Mouse (Mus musculus) adrenal gland, postnatal 10 days (tissue): Measurements from ENCODE around the gene Mrps12. TPM values are rescaled to one million over a fixed set of nuclear protein-coding genes. Genes with fewer than 3 reads are reported as not detected.

Experiments
- DNase-seq: peaks from one replicate; pipeline ENCODE4 v3.0.0; 2021; ENCODE audit warnings: mixed read lengths
- total RNA-seq, 2 experiments: library from RNA; stranded (reverse); gene quantifications; 2 replicates each; pipeline ENCODE4 v1.2.3; 2021

The Mrps12 gene
- total RNA-seq, 2 experiments from 2014 or later: 63.8 to 72.4 TPM

DNA sequence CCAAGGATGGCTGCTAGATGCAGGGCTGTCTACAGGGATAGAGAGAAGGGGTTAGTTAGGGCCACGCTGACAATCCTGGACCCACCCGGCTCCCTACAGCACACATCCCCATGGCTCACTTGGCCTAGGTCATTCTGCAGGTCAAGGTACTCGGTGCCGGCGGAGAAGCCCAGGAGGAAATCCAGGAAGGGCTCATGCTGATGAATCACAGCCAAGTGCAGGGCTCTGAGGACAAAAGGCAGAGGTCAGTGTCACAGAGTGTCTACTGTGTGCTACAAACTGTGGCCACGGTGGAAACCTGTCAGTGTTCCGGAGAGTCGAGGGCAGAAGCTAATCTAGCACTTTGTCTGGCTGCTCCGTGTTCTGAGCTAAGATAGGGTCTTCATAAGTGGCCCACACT, 20.3 kb upstream of the Mrps12 start:
- DNase-seq: no peak

DNA sequence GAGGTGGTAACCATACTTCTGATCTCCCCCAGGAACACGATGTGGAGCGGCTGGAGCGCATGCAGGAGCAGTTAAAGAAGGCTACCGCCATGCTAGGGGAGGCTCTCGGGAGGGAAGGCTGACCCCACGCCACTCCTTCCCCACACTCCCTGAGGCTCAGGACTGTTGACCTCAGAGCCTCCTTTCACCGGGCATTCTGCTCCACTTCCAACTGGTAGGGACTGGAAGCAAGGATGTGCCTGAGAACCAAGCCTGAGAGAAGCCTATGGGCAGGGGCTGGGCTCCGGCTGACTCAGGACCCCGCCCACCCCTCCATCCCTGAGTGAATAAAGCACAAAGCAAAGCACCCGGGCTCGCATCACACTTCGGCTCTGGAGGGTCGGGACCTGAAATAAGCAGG, 17.0 kb upstream of the Mrps12 start:
- DNase-seq: no peak

DNA sequence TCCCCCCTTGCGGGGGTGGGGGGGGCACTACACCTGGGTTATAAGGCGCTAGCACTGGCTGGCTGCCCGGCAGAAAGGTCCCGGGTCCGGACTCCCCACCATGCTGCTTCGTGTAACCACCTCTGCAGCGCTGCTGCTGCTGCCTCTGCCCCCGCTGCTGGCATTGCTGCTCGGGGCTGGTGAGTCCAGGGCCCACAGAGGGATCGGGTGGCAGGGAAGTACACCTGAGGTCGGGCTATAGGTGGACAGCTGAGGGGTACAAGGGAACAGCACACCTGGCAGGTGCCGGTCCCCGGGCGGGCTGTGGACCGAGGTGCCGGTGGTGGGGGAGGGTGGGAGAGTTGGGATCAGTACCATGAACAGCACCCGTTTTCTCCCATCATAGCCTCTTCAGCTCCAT, 14.5 kb upstream of the Mrps12 start, which contains the start of gene Ccer2:
TSS of gene Ccer2 (plus strand) at position 96 of the 400 bp plus-strand sequence.
- no peak for DNase-seq

DNA sequence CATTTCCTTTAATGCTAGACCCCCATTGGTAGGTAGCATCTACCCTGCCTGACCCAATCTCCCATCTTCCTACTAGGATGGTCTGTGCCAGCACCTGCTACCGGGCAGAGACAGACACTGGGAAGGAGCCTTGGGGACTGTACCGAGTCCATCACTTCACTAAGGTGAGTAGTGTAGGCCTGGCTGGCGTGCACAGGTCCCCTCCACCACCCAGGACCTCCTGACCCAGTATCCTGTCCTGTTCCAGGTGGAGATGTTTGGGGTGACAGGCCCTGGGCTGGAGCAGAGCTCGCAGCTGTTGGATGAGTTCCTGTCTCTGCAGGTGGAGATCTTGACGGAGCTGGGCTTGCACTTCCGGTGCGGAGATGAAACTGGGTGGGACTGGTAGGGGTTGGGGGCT, 8.3 kb upstream of the Mrps12 start:
- DNase-seq: no peak

DNA sequence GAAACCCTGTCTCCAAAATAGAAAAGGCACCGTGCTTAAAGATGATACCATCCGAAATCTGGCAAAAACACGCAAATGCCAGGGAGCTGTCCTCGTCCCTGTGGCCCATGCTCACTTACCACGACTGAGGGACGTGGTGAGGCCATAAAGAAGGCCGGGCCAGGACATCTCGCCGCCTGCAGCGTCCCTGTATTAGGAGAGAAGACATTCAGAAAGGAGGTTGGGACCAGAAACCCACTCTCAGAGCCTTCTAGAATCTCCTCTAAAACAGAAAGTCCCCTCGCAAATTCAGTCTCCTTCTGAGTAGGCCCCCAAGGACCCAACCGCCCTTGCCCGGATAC, 282 bp downstream of the Mrps12 start:
- DNase-seq: no peak

DNA sequence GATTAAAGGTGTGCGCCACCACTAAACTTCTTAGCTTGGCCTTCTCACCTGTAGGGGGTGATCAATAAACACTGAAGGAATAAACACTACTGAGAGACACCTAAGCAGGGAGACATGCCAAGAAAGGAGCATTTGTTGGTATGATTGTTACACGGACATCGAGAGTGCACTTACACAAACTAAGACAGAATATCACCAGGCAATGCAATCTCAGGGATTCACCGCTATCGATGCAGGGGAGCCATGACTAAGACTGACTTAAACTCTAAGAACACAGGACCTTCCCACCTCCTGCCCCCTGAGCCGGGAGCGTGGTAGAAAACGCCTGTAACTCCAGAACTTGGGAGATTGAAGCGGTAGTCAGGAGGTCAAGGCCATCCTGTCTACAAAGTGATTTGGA, 671 bp downstream of the Mrps12 start:
- DNase-seq: no peak

DNA sequence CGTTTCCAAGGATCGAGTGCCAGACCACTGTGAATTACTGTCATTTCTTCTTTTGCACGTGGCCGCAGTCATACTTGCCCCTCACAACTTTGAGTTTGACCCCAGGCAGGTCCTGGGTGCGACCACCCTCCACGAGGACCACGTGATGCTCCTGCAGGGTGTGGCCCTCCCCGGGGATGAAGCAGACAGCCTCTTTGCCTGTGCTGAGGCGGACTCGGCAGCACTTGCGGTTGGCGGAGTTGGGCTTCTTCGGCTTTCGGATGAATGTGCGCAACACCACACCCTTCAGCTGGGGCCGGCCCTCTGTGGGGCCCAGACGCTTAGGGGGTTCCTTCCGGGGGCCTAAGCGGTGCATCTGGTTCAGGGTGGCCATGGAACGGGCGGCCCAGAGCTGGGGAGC, 1.8 kb downstream of the Mrps12 start:
- no peak for DNase-seq

DNA sequence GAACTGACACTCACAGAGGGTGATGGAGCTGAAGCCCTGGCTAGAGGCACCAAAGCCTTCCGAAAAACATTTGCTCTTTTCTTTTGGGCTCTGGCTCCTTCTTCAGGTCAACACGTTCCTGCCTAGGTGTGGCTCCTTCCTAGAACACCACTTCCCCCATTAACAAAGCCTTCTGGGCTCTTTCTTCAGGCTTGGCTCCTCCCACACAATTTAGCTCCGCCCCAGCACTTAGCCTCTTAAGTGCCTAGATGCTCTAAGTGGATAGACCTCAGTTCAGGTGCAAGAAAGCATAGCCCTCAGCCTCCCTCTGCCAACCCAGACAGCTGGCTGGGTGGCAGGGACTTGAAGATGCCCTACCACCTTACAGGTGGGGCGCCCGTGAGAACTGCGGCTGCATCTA, 5.9 kb downstream of the Mrps12 start:
- DNase-seq: no peak

DNA sequence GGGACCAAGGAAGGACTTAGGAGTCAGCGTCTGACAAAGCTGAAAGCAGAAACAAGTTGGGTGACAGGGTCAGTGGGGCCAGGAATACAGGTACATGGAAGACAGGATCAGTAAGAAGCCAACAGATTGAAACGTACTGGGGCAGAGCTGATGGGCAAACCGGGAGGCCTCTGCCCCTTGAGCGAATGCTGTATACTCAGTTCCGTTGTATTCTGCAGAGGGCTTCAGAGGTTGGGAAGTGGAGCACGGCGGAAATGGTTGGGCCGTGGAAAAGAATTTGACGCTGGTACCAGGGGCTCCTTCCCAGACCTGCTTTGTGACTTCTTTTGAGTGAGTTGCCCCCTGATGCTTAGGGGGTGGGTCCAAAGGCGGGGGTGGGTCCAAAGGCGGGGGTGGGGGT, 8.4 kb downstream of the Mrps12 start:
- no peak for DNase-seq

DNA sequence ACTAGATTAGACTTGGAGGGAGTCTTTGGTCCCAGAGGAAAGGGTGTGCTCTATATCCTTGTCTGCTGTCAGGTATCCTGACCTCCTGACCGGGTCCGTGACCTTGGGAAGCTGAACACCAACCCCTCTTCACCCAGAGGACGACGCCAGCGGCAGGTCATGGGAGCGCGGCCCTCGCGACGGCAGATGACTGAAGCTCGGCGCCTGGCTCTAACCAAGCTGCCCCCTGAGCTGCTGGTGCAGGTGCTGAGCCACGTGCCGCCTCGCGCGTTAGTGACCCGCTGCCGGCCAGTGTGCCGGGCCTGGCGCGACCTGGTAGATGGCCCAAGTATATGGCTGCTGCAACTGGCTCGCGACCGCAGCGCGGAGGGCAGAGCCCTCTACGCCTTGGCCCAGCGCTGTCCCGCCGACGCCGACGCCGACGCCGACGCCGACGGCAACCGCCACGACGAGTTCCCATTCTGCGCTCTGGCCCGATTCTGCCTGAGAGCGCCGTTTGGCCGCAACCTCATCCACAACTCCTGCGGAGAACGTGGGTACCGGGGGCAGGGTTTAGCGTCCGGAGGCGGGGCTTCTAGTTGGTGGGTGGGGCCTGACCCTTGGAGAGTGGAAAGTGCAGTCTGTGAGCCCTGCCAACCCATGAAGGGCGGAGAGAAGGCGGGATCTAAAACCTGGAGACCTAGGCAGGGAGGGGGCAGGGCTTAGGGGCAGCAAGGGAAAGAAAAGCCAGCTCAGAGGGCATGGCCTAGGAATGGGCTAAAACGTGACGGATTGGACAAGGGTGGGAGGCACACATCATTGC, 9.1 kb downstream of the Mrps12 start:
- peak; percentile 90 for DNase-seq

DNA sequence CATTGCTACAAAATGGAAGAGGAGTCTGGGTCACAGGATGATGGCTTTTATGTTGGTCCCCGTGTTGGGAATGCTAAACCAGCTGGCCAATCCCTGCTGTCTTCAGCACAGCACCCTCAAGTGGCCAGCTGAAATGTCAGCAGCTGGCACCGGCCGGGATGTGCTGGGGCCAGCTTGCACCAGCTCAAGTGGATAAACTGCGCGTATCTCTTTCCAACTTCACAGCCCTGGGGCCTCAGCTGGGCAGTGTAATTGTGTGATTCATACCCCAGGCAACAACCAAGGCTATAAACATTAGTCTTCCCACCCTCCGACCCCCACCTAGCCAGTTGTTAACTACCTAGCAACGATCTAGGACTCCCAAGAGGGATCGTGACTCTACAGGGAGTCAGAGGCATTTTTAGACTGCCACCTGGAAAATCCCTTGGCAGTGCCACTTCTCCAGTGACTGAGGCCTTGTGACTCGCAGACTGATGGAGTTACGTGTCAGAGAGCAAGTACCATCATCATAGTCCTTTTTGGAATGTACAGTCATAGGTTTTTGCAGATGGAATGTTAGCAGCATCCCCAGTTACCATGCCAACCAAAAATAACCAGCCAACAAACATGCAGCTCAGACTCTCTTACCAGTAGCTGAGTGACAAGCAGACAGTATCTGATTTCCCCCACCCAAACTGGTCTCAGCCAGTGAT, 13.8 kb downstream of the Mrps12 start:
- DNase-seq: peak; percentile 44

DNA sequence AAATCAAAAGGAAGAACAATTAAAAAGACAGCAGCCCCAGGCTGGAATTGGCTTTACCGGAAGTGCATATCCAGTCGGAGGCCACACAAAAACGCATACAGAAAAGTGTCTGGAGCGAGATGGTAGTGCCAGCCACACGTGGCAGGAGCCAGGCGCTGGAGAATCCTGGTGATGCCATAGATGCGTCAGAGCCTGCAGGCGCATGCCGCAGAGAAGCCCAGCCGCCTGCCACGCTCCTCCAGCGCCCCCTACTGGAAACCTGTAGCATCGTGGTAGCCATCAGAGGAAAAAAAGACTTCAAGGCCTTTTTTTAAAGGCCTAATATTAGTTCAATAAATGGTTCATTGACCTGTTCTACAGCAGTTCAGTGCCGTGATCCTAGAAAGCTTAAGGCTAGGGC, 15.0 kb downstream of the Mrps12 start:
- DNase-seq: peak; percentile 91

DNA sequence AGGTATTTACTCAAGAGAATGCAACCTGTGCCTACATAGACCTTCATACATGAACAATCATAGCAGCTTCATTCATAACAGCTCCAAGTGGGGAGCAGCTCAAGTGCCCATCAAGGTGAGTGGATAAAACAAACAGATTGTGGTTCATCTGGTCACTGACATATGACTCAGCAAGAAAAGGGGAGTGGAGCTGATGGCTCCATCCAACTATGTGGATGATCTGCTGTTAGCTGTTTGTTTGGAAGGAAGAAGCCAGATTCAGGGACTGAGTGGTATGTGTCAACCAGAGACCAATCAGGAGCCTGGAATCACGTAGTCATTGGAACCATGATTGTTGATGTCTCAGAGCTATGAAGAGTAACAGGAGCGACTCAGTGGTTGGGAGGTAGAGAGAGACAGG, 17.0 kb downstream of the Mrps12 start:
- no peak for DNase-seq

DNA sequence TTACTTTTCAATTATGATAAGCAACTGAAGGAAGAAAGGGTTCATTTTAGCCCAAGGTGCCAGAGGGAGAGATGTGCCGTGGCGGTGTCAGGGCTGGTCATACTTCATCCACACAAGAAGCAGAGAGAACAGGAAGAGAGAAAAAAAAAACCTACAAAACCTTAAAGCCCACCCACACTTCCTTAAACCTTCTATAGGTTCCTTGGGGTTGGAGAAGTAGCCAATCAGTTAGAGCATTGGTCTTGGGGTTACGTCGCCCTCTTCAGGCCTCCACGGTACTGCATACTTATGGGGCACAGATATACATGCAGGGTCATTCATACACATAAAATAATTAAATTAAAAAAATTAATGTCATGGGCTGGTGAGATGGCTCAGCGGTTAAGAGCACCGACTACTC, 19.5 kb downstream of the Mrps12 start:
- no peak for DNase-seq

DNA sequence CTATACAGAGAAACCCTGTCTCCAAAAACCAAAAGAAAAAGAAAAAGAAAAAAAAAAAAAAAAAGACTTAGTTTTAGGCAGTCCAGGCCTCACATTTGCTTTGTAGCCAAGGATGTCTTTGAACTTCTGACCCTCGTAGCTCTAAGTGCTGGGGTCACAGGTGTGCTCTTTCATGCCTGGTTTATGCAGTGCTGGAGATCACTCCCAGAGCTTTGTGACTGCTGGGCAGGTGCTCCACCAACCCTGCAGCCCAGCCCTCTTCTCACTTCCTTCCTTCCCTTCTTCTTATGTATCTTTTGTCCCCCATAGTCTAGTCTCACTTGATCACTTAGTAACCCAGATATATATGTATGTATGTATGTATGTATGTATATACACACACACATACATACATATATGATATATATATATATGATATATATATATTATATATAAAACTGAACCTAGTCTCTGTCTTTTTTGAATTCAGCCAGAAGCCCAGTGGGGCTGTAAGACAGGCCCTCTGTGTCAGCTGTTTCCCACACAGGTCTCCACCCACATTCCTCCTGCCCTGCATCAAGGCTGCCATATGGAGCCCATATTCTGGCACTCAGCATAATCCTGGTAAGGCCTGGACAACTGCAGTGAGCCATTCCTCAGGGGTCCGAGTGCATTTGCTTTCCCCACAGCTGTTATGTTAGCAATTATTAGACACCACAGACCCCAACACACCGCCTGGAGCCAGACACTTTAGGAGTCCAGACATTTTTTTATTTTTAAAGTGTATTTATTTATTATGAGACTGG, 20.7 kb downstream of the Mrps12 start:
- DNase-seq: no peak

DNA sequence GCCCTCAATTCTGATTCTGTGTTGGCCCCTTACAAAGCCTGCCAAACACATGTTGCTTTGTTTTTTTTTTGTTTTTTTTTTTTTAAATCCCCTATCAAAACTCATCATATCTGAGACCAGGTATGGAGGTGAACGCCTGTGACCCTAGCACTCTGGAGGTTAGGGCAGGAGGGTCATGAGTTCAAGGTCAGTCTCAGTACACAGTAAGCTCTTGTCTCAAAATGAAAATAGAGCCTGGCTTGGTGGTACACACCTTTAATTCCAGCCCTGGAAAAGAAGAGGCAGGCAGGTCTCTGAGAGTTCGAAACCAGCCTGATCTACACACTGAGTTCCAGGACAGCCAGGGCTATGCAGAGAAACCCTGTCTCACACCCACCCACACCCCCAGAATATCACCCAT, 22.0 kb downstream of the Mrps12 start:
- DNase-seq: no peak

DNA sequence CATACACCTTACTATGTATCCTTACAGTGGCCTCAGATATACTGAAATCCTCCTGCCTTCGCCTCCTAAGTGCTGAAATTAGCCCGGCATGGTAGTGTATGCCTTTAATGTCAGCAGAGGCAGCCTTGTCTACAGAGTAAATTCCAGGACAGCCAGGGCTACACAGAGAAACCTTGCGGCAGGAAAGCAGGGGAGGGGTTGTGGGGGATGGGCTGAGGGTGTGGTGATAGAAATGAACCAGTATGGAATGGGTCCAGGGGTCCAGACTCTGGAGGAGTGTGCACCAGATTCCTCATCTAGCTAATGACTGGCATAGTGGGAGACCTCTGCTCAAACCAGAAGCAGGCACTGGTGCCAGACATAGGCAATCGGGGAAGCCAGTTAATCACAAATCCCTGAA, 22.5 kb downstream of the Mrps12 start:
- no peak for DNase-seq

DNA sequence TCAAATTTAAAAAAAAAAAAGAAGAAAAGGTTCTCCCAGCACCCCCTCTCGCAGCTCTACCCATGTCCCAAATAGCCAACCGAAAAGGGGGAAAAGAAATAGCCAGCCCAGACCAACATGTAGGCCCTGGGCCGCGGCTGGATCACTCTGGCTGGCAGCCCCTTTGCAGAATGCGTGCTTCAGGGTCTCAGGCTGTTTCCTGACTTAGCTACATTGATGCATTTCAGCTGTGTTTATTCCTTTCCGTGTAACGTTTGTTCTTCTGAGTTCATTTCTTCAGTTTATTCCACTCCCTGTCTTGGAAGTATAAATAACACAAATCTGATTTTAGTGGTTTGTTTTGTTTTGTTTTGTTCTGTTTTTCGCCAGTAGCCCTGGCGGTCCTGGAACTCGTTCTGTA, 23.9 kb downstream of the Mrps12 start:
- no peak for DNase-seq

DNA sequence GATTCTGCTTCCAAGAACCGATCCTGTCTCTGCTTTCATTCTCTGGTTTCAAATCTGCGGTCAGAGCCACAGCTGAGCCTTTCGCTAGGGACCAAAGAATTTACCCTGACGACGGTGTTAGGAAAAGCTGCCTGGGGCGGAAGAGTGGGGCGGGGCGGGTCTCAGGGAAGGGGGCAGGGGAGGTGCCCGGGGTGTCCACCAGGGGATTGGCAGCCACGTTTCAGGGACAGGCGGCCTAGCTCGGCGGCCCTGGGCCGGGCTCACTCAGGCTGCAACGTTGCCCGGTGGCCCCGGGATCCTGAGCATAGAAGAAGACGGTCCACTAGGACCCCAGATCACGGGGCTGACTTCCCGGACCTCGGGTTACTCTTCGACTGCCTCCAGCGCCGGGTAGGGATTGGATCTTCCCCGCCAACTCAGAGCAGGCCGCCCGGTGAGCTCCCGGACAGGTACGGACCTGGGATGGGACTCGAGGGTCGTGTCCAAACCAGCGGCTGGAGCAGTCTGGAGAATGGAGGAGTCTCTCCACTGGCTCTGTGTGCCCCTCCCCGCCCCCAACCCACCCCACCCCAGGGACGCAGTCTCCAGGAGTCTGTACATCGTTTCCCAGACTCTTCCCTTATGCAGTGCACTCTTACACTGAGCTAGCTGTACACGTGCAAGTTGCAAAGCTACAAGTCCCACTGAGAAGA, 24.9 kb downstream of the Mrps12 start, which contains the start of gene Fbxo17:
TSS of gene Fbxo17 (plus strand) at position 215 of the 692 bp plus-strand sequence.
- DNase-seq: peak; percentile 79

DNA sequence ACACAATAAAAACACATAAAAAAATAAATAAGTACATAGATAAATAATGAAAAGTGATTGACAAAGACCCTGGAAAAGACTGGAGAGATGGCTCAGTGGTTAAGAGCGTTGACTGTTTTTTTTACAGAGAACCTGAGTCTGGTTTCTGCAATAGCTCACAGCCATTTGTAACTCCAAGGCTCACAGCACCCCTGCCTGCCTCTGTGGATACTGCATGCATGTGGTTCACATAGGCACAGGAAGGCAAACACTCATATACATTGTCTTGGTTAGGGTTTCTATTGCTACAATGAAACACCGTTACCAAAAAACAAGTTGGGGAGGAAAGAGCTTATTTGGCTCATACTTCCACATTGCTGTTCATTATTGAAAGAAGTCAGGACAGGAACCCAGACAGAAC, 26.0 kb downstream of the Mrps12 start:
- DNase-seq: no peak

DNA sequence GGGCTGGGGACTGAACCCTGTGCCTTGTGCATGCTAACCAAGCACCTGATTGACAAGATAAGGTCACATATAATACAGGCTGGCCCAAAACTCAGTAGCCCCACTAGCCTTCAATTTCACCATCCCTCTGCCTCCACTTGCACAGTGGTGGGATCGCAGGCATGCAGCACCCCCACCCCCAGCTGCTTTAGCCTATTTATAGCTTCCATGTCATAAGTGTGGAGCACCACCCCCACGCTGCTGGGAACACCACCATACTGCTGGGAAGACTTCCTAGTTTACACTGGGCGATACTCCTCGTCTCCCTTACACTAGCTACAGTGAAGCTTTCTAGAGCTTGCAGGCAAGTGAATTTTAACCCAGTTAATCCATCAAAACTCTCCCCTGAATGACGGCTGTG, 27.0 kb downstream of the Mrps12 start:
- DNase-seq: no peak

DNA sequence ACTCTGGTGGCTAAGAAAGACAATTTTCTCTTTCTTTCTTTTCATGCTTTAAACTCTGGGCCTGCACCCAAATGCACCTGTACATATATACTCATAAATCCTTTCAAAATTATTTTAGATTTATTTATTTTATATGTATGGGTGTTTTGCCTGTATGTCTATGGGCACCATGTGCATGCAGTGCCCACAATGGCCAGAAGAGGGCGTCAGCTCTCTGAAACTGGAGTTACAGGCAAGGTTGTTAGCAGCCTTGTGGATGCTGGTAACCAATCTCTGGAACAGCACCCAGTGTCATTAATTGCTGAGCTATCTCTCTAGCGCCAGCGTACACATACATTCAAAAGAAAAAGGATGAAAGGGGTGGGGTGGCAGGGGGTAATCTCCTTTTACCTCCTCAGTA, 30.7 kb downstream of the Mrps12 start:
- DNase-seq: no peak

DNA sequence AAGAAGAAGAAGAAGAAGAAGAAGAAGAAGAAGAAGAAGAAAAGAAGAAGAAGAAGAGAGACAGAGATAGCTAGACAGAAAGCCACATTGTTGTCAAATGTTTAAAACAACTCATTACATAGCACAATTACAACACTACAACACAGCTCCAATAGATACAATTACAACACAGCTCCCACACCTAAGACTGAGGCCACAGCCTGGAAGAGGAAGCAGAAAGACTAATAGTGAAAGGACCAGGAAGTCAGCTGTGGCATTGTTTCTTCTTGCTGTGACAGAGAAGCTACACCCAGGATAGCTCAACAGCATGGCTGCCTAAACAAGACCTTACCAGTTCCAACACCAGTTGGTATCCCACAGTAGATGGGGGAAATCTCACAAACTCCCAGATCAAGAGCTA, 32.2 kb downstream of the Mrps12 start:
- DNase-seq: no peak
